ENCODE assay signal across 10 mouse cellular contexts in genomic region chr15:94254861-94255516, GRCm38 (mm10).
A peak's percentile ranks its signal among the peaks of the same experiment; 100 is the strongest.
DNase-seq lines count a peak whose midpoint lies in the region; TF ChIP-seq lines count a peak whose summit lies in the region.
"Had no signal": no experiment of that assay in that cellular context is flagged by ENCODE, and none has a peak within 500 bp of the region (broad histone marks: within the 10 kb centered on the region; RNA-seq: fewer than 3 reads in every experiment).

No protein-coding gene starts in this region.

- no peaks in the 10 kb centered on the region for H3K4me1 ChIP-seq in CH12.LX (ENCODE audit: control insufficient read depth in 1 of 2, insufficient read depth in 2 of 2)

- peak; percentile 34 for TF ChIP-seq RAD21 in CH12.LX (IDR thresholded peaks at IDR 0.05; ENCODE audit: low read depth, low read length)

- peak; percentile 54 to 62 for DNase-seq in cerebellum, postnatal 10 days
- DNase-seq in cerebellum, adult 9-10 months: no peak
- DNase-seq in layer of hippocampus, adult 11-12 months (ENCODE audit: low spot score): peak; percentile 57
- no peak for DNase-seq in layer of hippocampus, postnatal 14 days (ENCODE audit: low spot score in 2 of 2)
- no peak for DNase-seq in CH12.LX (ENCODE audit: extremely low read depth)
- DNase-seq in left cerebral cortex, postnatal 10 days (ENCODE audit: extremely low spot score in 1 of 2, low spot score in 2 of 2): peak; percentile 23 to 57
- DNase-seq in urinary bladder, postnatal 4 days (ENCODE audit: low spot score in 2 of 2): no peak
- DNase-seq in heart, postnatal 25 days (ENCODE audit: low spot score): no peak
- DNase-seq: kidney, adult 8-10 months had no signal

- H3K36me3 ChIP-seq in CH12.LX (replicated peaks in 1 of 2; ENCODE audit: control insufficient read depth in 1 of 2, insufficient read depth in 1 of 2, low read length in 1 of 2): no peaks in the 10 kb centered on the region

- intact Hi-C loops in left cerebral cortex, postnatal 10 days (cut with DNase I): no loop called here
- intact Hi-C loops in heart, postnatal 25 days (cut with DNase I): no loop called here

- TF ChIP-seq POLR2A in CH12.LX (IDR thresholded peaks at IDR 0.05; ENCODE audit: low read depth, low read length): no peak

- no peak overlapping the region for H3K4me2 ChIP-seq in CH12.LX (ENCODE audit: insufficient read depth, low read depth, poor library complexity, severe bottlenecking)

- H3K27ac ChIP-seq in CH12.LX (ENCODE audit: insufficient read depth, low read depth): no peak overlapping the region
- H3K27ac ChIP-seq: macrophage had no signal

- in situ Hi-C loops in CH12.LX (cut with MboI; ENCODE audit: low pct_ligation_motif_present, low pct_unique_long_range_greater_than_20kb, low sequenced_read_pairs): no loop called here

- peak in 1 of 2 experiments; percentile 52; a peak in 2 of 4 replicates for TF ChIP-seq CTCF in CH12.LX (conservative IDR thresholded peaks at IDR 0.05 in 1 of 2, IDR thresholded peaks at IDR 0.05 in 1 of 2; ENCODE audit: low read depth in 2 of 2, low read length in 2 of 2)

- H3K9ac ChIP-seq in CH12.LX (ENCODE audit: insufficient read depth, low read depth): no peak overlapping the region

- no peaks in the 10 kb centered on the region for H3K79me2 ChIP-seq in CH12.LX (replicated peaks; ENCODE audit: control insufficient read depth, extremely low read depth, insufficient read depth, poor library complexity, severe bottlenecking)

- H3K9me3 ChIP-seq in CH12.LX (replicated peaks; ENCODE audit: low read length): no peaks in the 10 kb centered on the region

- no peak for TF ChIP-seq EP300 in CH12.LX (IDR thresholded peaks at IDR 0.05; ENCODE audit: low read length)

- no peaks in the 10 kb centered on the region for H3K27me3 ChIP-seq in CH12.LX (replicated peaks)

- dilution Hi-C loops in CH12.LX (cut with MboI; ENCODE audit: extremely low pct_ligation_motif_present, extremely low pct_unique_long_range_greater_than_20kb, low sequenced_read_pairs): no loop called here

- H3K4me3 ChIP-seq in CH12.LX (replicated peaks in 1 of 3; ENCODE audit: low read depth in 2 of 3, low read length in 2 of 3, poor library complexity in 1 of 3): no peak overlapping the region

TF ChIP-seq in CH12.LX, 34 proteins besides CTCF, POLR2A, EP300 and RAD21:
- TF ChIP-seq TCF12 (IDR thresholded peaks at IDR 0.05; ENCODE audit: low read depth, low read length): no peak
- no peak for TF ChIP-seq ZNF384 (IDR thresholded peaks at IDR 0.05; ENCODE audit: low read depth, low read length)
- TF ChIP-seq ETS1 (conservative IDR thresholded peaks at IDR 0.05; ENCODE audit: low read depth, low read length): no peak
TF ChIP-seq in CH12.LX: peak in this region for 0.

Comparison
In these comparisons a context has a peak if more than half of its experiments do, and no peak if none do; other contexts are left out.
1. DNase-seq: peak in cerebellum, postnatal 10 days (2 of 2), layer of hippocampus, adult 11-12 months (single experiment) and left cerebral cortex, postnatal 10 days (2 of 2); none in cerebellum, adult 9-10 months (single experiment), layer of hippocampus, postnatal 14 days (0 of 2), CH12.LX (single experiment), urinary bladder, postnatal 4 days (0 of 2) and heart, postnatal 25 days (single experiment).